Mouse (Mus musculus) thymus, adult 18-20 months (tissue): ENCODE results near the gene Tmem8b.

Source experiments
- DNase-seq, 2 experiments: peaks; one replicate each; pipeline ENCODE4 v3.0.0; 2022; ENCODE audit warnings: mixed read lengths in 2 of 2

Tmem8b gene

GRCm38 (mm10) chr4:43668782-43669427 is at the start of gene Tmem8b, which contains the start of gene Fam221b:
TSS of gene Tmem8b (plus strand) at chr4:43668971.
TSS of gene Fam221b (minus strand) at chr4:43669145.
- DNase-seq = peak; percentile 76 to 80

GRCm38 (mm10) chr4:43620146-43620778 is 48.5 kb upstream of the Tmem8b start:
- DNase-seq = no peak

DNA sequence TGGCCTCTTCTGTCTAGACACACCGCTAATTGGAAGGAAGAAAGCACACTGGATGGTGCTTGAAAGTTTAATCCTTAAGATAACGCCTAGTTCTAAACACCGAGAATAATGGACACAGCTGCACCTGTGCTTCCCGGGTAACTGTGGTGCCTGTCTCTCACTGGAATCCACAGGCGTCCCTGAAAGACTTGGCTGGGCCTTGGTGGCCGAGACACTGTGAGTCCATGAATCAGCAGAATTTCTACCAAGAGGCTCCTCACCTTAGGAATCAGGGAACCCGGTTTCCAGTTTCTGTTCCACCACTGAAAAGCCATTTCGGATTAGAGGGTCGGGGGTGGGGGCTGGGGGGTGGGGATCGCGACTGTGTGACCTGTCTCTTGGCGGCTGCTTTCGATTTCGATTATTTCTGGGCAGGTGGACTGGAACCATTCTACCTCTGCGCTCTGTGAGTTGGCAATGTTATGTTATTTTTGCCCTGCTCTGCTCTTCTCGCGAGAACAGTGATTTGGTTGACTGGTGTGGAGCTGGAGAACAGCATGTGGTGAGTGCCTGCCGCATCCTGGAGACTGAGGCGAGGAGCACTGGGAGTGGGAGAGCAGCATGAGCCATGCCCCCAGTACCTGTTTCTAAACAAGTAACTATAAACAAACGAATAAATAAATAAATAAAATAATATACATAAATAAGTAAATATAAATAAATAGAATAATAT is 39.5 kb upstream of the Tmem8b start:
- no peak for DNase-seq

DNA sequence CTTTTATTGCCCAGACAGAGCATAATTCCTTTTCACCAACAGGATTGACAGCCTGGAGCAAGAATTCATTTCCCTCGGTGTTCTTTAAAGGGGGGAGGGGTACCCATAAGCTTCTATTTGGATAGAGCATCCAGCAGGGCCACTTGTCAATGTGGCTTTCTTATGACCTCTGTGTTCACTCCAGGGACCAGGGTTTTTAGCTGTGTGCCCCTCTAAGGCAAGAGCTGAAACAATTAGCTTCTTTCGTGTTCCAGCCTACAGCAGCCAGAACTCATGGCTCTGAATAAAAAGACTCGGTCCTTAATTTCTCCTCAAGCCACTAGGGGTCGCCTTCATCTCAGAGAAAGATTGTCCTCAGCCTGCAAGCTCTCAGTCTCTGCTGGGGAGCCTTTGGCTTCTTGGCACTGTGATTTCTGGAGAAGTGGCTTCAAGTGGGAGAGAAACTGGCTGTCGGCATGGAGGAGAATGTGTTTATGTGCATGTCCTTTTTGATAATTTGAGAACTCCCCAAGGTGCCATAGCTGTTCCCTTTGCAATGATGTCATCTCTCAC is 38.7 kb upstream of the Tmem8b start:
- no peak for DNase-seq

DNA sequence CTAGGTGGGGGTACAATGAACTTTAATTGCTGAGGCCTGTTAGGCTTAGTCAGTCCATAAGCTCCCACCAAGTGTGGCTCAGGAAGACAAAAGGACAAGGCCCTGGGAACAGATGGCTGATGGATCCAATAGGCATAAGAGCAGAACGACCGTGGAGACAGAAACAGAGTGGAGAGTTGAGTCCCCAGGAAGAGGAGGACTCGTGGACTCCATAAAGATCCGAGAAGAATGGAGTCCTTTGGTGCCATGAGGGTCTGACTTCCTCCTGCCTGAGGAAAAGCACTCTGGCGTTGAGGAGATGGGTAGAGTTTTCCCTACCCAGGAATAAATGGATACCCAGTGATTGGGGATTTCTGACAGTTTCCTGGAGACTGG is 38.1 kb upstream of the Tmem8b start:
- no peak for DNase-seq

GRCm38 (mm10) chr4:43631046-43631955 is 37.5 kb upstream of the Tmem8b start, which contains the start of gene Npr2:
TSS of gene Npr2 (plus strand) at chr4:43631935.
- no peak for DNase-seq

- DNase-seq = no peak
These were observed 36.5 kb upstream of the Tmem8b start for GRCm38 (mm10) chr4:43631956-43632920.

DNA sequence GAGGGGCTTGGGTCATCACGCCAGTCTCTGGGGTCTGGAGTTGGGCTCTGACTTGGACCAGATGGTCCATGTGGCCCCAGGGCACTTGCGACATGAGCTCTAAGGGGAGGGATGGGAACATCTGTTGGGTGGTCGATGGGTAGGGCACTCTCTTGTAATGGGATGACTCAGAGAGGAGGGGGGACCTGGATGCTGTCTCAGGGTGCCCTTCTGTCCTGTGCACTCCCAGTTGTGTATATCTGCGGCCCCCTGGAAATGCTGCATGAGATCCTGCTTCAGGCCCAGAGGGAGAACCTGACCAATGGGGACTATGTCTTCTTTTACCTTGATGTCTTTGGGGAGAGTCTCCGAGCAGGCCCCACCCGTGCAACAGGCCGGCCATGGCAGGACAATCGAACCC is 35.5 kb upstream of the Tmem8b start:
- no peak for DNase-seq

GRCm38 (mm10) chr4:43633736-43634135 is 35.0 kb upstream of the Tmem8b start:
- no peak for DNase-seq

- no peak for DNase-seq
These were observed 34.0 kb upstream of the Tmem8b start for GRCm38 (mm10) chr4:43634621-43635374.

- no peak for DNase-seq
These were observed 32.0 kb upstream of the Tmem8b start for GRCm38 (mm10) chr4:43636751-43637150.

DNA sequence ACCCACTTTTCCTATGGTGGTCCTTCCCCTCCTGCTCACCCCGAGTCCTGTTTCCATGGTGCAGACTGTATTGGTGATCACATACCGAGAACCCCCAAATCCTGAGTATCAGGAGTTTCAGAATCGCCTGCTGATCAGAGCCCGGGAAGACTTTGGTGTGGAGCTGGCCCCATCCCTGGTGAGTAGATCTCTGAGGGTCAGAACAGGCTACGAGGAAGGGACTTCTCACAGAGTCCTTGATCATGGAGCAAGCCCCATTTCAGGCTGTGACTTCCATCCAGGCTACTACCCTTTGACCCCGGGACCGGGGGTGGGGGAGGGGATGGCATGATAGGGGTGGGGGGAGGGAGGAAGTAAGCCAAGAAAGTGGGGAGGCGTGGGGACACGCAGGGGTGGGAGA is 28.7 kb upstream of the Tmem8b start:
- DNase-seq = no peak

DNA sequence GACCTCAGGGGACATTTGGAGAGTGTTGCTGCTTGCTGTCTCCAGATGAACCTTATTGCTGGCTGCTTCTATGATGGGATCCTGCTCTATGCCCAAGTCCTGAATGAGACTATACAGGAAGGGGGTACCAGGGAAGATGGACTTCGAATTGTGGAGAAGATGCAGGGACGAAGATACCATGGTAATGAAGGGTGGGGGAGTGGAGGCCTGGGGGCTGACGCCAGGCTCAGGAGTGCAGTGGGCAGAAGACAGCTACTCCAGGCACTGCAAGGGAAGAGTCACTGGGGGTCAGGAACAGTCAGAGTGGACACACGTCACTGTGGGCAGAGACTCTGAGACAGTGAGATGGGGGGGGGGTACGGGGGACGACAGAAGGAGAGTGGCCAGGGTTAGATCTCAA is 28.3 kb upstream of the Tmem8b start:
- DNase-seq = no peak

GRCm38 (mm10) chr4:43649783-43650182 is 19.0 kb upstream of the Tmem8b start:
- DNase-seq = no peak

DNA sequence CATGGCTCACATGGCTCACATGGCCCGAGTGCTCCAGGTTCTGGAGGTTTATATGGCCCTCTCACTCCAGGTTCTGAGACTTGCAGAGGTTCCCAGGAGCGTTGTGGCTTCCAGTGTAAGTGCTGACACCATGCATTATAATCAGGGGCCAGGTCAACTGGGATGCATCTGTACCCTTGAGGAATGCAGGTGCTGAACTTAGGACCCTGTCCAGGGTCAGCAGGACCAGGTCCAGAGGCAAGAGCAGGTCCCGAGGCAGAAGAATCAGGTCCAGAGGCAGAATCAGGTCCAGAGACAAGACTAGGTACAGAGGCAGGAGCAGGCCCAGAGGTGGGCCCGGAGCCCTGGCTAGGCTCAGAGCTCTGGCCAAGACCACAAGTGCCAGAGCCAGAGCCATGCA is 16.0 kb upstream of the Tmem8b start:
- no peak for DNase-seq

DNA sequence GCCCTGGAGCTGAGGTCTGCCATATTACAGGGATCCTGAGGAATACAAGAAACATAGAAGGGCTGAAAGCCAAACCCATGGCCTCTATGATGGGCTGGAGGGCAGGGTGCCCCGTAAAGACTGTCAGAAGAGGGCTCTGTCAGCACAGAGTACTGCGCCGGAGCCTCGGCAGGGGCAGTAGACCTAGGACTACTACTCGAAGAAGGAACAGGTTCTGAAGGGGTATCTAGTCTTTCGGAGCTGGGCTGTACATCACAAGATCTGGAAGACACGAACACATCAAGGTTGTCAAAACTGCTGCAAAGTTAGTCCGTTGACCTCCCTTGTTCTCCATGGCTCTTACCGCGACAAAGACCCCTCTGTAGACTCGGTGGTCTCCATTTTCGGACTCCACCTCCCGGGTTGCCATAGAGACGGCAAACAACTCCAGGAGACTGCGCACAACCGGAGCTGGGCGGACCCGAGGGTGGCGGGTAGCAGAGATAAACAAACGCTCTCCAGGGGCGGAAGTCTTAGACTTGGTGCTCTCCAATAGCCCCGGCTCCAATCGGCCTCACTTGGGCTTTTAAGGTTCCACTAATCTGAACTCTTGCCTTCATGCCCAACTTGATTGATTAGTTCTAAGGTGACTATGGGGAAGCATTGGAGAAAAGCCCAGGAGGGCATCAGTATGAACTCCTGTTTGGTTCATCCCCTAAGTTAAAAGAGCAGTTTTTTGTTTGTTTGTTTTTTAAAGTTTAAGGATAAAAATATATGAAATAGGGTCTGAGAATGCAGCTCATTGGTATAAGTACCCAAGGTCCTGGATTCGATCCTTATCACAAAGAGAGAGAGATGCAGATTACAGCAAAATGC is 15.4 kb upstream of the Tmem8b start, which contains the start of gene Spag8:
TSS of gene Spag8 (minus strand) at position 434 of the 855 bp plus-strand sequence.
- DNase-seq = peak in 1 of 2 experiments; percentile 30

DNA sequence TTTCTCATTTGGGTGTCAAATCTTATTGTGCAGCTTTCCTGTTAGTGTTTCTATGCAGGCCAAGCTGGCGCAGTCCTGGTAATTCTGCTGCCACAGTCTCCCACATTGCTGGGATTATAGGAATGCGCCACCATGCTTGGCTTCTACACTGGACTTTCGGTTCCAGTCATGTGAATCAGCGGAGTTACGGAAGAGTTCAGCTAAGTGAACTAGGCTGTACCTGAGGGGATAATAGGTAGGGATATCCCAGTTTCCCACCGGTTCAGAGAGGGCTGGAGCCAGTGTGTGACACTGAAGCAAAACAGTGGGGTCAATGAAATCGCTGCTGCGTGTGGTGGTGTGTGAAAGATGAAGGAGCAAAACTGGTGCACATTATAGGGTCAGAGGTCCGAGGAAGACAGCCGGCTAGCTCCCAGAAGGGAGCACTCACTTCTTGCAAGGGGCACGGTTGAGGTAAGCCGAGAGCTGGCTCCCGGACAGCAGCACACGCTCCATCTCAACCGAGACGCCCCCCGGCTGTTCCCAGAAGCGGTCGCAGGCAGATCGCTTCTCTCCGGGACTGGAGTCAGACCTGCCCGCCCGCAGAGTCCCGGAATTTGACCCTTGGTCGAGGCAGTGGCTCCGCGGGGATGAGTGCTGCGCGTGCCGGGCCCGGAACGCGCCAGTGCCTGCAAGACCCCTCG is 13.0 kb upstream of the Tmem8b start:
- DNase-seq = no peak

DNA sequence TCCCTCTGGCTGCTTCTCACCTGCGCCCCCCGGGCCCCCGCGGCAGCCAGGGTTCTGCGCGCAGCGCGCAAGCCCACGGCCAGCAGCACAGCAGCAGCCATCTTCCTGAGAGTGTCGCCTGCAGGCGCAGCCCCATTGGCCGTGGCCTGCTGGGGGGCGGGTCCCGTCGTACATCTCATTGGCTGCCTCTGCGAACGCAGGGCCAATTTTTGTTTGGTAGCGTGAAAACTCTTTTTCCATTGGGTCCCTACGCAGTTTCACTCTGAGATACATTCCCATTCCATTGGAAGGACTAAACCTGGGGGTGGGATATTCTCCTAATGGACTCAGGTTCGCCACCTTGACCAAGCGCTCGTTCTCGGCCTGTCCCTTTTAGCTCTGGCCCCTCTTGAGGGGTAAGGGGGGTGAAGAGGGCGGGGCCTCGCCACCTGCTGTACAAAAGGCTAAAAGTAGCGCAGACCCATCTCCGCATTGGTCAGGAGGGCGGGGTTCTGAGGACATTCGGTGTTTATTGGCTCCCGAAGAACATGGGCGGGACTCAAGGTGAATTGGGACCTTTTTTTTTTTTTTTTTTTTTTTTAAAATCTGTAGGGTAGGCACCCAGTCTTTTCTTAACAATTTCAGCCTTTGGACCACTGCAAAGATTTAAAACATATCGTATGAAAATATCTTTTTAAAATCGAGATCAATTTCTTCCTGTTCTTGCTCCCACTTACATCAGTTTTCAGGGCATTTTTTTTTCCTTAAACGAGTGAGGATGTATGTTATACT is 12.2 kb upstream of the Tmem8b start, which contains the start of gene Hint2:
TSS of gene Hint2 (minus strand) at position 128 of the 771 bp plus-strand sequence.
- DNase-seq = peak; percentile 91 to 93
